9 mouse cellular contexts compared by ENCODE assay signal in the genomic region with DNA sequence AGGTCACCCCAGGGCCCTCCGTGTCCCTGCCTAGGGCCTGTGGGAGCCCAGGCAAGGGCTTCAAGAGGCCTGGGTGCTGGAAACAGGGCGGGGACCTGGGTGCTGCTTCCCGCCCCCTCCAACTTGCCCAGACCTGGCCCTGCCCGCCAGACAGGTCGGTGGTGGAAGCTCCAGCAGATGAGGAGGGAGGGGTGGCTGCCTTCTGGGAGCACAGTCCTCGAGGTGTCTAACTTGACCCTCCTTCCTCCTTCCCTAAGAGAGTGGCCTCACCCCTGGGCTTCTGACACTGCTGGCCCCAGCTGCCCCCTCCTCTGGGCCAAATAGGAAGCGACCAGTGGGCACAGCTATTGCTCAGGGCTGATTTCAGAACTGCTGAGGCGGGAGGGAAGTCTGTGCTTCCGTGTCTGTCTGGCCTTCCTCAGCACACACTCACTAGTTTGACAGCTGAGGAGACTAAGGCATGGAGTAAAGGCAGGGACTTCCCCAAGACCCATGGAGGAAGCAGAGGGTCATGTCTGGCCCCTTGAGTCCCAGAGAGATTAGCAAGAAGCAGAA. TPM values are rescaled to one million over a fixed set of nuclear protein-coding genes. Genes with fewer than 3 reads are reported as not detected.
DNase-seq lines count a peak whose midpoint lies in the region; ATAC-seq and TF ChIP-seq lines count a peak whose summit lies in the region.
"Had no signal": no experiment of that assay in that cellular context is flagged by ENCODE, and none has a peak within 500 bp of the region (broad histone marks: within the 10 kb centered on the region; RNA-seq: fewer than 3 reads in every experiment).

TSS of gene Gna15 (minus strand) at position 175 of the 555 bp plus-strand sequence.

- H3K4me3 ChIP-seq in kidney, embryonic 15.5 days (replicated peaks), result no peak within 1 kb of the TSS
- H3K4me3 ChIP-seq in bone marrow macrophage, adult 2 months (ENCODE audit: insufficient read depth, low read length), result peak within 1 kb of the TSS; percentile 70
- H3K4me3 ChIP-seq in intestine, embryonic 15.5 days (replicated peaks), result no peak within 1 kb of the TSS
- peak within 1 kb of the TSS; percentile 93 for H3K4me3 ChIP-seq in megakaryocyte, embryonic 14.5 days (replicated peaks)
- no peak within 1 kb of the TSS for H3K4me3 ChIP-seq in forebrain, embryonic 11.5 days (ENCODE audit: low read depth, low read length)
- H3K4me3 ChIP-seq: neural tube, embryonic 13.5 days had no signal

- no peak; the same call in 1 of the 2 replicates for TF ChIP-seq CTCF in bone marrow macrophage, adult 2 months (IDR thresholded peaks at IDR 0.05; ENCODE audit: low read depth, low read length)

- DNase-seq in kidney, postnatal 25 days, result no peak
- no peak for DNase-seq in adrenal gland, adult 18-20 months (ENCODE audit: low spot score in 2 of 2)
- no peak for DNase-seq in forebrain, embryonic 11.5 days (ENCODE audit: low spot score)
- no peak for DNase-seq in spleen, postnatal 4 days (ENCODE audit: low spot score in 2 of 2)

- H3K27ac ChIP-seq in kidney, embryonic 15.5 days, result no peak within 1 kb of the TSS
- H3K27ac ChIP-seq in bone marrow macrophage, adult 2 months (ENCODE audit: insufficient read depth, low read depth, low read length), result peak within 1 kb of the TSS; percentile 85
- H3K27ac ChIP-seq in intestine, embryonic 15.5 days, result peak within 1 kb of the TSS; percentile 27; the same call in 1 of the 2 replicates
- no peak within 1 kb of the TSS for H3K27ac ChIP-seq in forebrain, embryonic 11.5 days (ENCODE audit: low read depth, low read length)
- H3K27ac ChIP-seq: neural tube, embryonic 13.5 days had no signal

- no peaks in the 10 kb centered on the region for H3K9me3 ChIP-seq in kidney, embryonic 15.5 days (replicated peaks)
- H3K9me3 ChIP-seq in intestine, embryonic 15.5 days, result no peaks in the 10 kb centered on the region
- H3K9me3 ChIP-seq in megakaryocyte, embryonic 14.5 days, result 0 out of 2 replicates have a peak, but pooled peaks cover 2% of the 10 kb centered on the region
- no peaks in the 10 kb centered on the region for H3K9me3 ChIP-seq in forebrain, embryonic 11.5 days (ENCODE audit: control insufficient read depth, low read length)
- H3K9me3 ChIP-seq: neural tube, embryonic 13.5 days had no signal

- no peak within 1 kb of the TSS; the same call in 1 of the 2 replicates for H3K9ac ChIP-seq in kidney, embryonic 15.5 days
- no peak within 1 kb of the TSS for H3K9ac ChIP-seq in intestine, embryonic 15.5 days
- no peak within 1 kb of the TSS for H3K9ac ChIP-seq in forebrain, embryonic 11.5 days (ENCODE audit: low read length)
- H3K9ac ChIP-seq: neural tube, embryonic 13.5 days had no signal

- TF ChIP-seq POLR2A in bone marrow macrophage, adult 2 months (IDR thresholded peaks at IDR 0.05; ENCODE audit: borderline replicate concordance, low read depth, low read length), result no peak

- 0 out of 2 replicates have a peak, but pooled peaks cover 6% of the 10 kb centered on the region for H3K27me3 ChIP-seq in kidney, embryonic 15.5 days
- no peaks in the 10 kb centered on the region for H3K27me3 ChIP-seq in intestine, embryonic 15.5 days (replicated peaks)
- no peaks in the 10 kb centered on the region for H3K27me3 ChIP-seq in megakaryocyte, embryonic 14.5 days (replicated peaks)
- H3K27me3 ChIP-seq in forebrain, embryonic 11.5 days (ENCODE audit: control insufficient read depth, insufficient read depth, low read length), result no peaks in the 10 kb centered on the region; the same call in 1 of the 2 replicates

- H3K4me1 ChIP-seq in kidney, embryonic 15.5 days, result peaks cover 12% of the 10 kb centered on the region; the same call in 1 of the 2 replicates
- peaks cover 30% of the 10 kb centered on the region for H3K4me1 ChIP-seq in bone marrow macrophage, adult 2 months (ENCODE audit: control insufficient read depth, insufficient read depth, low read length)
- H3K4me1 ChIP-seq in intestine, embryonic 15.5 days (replicated peaks), result peaks cover 18% of the 10 kb centered on the region
- H3K4me1 ChIP-seq in megakaryocyte, embryonic 14.5 days, result peaks cover 81% of the 10 kb centered on the region
- H3K4me1 ChIP-seq in forebrain, embryonic 11.5 days (replicated peaks; ENCODE audit: control insufficient read depth, insufficient read depth, low read length), result no peaks in the 10 kb centered on the region
- H3K4me1 ChIP-seq: neural tube, embryonic 13.5 days had no signal

- 21% methylated on average over 9 of the region's 9 CpGs for WGBS in kidney, embryonic 15.5 days
- 16% methylated on average over 9 of the region's 9 CpGs for WGBS in intestine, embryonic 15.5 days
- 25% methylated on average over 9 of the region's 9 CpGs for WGBS in forebrain, embryonic 11.5 days

- 0 out of 2 replicates have a peak within 1 kb of the TSS, but pooled peaks have one; percentile 4 for H3K4me2 ChIP-seq in kidney, embryonic 15.5 days
- H3K4me2 ChIP-seq in intestine, embryonic 15.5 days (replicated peaks), result peak within 1 kb of the TSS; percentile 30
- H3K4me2 ChIP-seq in forebrain, embryonic 11.5 days (ENCODE audit: low read depth, low read length, severe bottlenecking), result no peak within 1 kb of the TSS
- H3K4me2 ChIP-seq: neural tube, embryonic 13.5 days had no signal

- ATAC-seq in kidney, embryonic 15.5 days (replicated peaks; ENCODE audit: low FRiP score), result no peak
- ATAC-seq in intestine, embryonic 15.5 days, result peak; percentile 42
- no peak for ATAC-seq in forebrain, embryonic 11.5 days (replicated peaks; ENCODE audit: low FRiP score)

- H3K36me3 ChIP-seq in kidney, embryonic 15.5 days, result peaks cover 5% of the 10 kb centered on the region
- H3K36me3 ChIP-seq in intestine, embryonic 15.5 days, result peaks cover 5% of the 10 kb centered on the region
- peaks cover 25% of the 10 kb centered on the region for H3K36me3 ChIP-seq in megakaryocyte, embryonic 14.5 days (replicated peaks; ENCODE audit: low read length)
- H3K36me3 ChIP-seq in forebrain, embryonic 11.5 days (ENCODE audit: control insufficient read depth, insufficient read depth, low read length), result no peaks in the 10 kb centered on the region

RNA-seq across cellular contexts. Expression of gene Gna15, which starts in this region (rescaled TPM):
- polyA plus RNA-seq in kidney, embryonic 15.5 days (2015; fragmentation: Nextera tagmentation; extraction: Ambion mirVana), result 0.89 and 1.00 TPM in 2 replicates
- polyA plus RNA-seq in bone marrow macrophage, adult 2 months (2012; ENCODE audit: insufficient read depth, insufficient read length, missing spikeins), result 23.5 and 24.2 TPM in 2 replicates
- polyA plus RNA-seq in intestine, embryonic 15.5 days (2015; fragmentation: Nextera tagmentation; extraction: Ambion mirVana), result 0.92 and 0.97 TPM in 2 replicates
- 31.7 and 48.4 TPM in 2 replicates for polyA plus RNA-seq in megakaryocyte, embryonic 14.5 days (2012; ENCODE audit: insufficient read depth, low replicate concordance)
- 1 to 10 TPM; 1.7 to 2.6 TPM for total RNA-seq in adrenal gland, adult 18-20 months (2021)
- polyA plus RNA-seq in forebrain, embryonic 11.5 days (2014; fragmentation: Nextera tagmentation; extraction: Ambion mirVana), result 0.45 and 0.68 TPM in 2 replicates

Comparison
In these comparisons a context has a peak if more than half of its experiments do, and no peak if none do; other contexts are left out.
1. RNA of gene Gna15 (polyA plus RNA-seq): 31.7 to 48.4 TPM in megakaryocyte, embryonic 14.5 days and 23.5 to 24.2 TPM in bone marrow macrophage, adult 2 months; 0.89 to 1.00 TPM in kidney, embryonic 15.5 days, 0.92 to 0.97 TPM in intestine, embryonic 15.5 days and 0.45 to 0.68 TPM in forebrain, embryonic 11.5 days; every median in the first group is over 10 times any median in the second.
2. Peak in ATAC-seq, H3K27ac ChIP-seq and H3K4me2 ChIP-seq in intestine, embryonic 15.5 days; RNA of the gene not detected or under 1 TPM.
3. H3K4me3 ChIP-seq: peak in bone marrow macrophage, adult 2 months (single experiment) and megakaryocyte, embryonic 14.5 days (single experiment); none in kidney, embryonic 15.5 days (single experiment), intestine, embryonic 15.5 days (single experiment) and forebrain, embryonic 11.5 days (single experiment).